Mouse (Mus musculus): ENCODE results near the gene Stk32c.

Stk32c gene

DNA sequence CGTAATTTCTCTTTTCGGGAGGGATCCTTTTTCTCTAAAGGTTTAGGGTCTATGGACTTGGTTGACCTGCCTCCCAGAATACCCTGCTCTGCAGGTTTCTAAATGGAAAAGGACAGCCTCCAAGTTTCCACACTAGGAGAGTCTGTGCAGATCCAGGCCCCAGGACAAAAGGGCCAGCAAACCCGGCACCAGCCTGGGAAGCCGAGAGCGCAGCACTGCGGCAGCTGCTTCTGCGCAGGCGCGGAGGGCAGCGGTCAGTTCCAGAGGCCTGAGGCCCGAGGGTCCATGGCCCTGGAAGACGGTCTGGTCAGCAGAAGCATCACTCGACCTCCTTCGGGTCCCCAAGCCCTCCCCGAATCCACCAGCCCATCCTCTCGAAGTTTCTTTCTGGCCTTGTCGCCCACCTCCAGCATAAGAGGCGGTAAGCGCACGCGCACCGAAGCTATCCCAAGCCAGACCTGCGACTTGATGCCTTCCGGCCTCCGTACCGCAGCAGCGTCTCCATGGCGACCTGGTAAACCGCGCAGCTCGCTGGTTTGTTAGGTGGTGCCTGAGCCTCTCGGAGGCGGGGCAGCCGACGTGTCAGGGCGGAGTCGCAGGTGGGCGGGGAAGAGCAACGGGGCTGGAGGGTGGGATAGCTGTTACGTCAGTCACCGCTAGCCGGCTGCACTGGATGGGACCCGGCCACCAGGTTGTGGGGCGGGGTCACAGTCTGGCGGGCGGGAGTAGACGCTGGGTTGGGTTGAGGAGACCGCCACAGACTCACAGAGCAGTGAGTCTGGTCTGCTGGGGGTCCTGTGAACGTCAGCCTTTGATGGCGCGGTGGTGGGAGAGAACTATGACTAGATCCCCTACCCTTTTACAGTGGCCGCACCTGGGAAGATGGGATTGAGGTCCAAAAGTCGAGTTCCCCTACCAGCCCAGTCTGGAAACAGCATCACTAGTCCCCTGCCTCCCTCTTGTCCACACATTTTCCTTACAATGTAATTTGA lies at the start of gene Stk32c, which contains the start of gene Lrrc27:
Stk32c (minus strand) TSS at position 554 of the 992 bp plus-strand sequence.
Lrrc27 (plus strand) TSS at position 235 of the 992 bp plus-strand sequence.
- DNase-seq (ENCODE audit: low read depth, low spot score) = peak; percentile 99

DNA sequence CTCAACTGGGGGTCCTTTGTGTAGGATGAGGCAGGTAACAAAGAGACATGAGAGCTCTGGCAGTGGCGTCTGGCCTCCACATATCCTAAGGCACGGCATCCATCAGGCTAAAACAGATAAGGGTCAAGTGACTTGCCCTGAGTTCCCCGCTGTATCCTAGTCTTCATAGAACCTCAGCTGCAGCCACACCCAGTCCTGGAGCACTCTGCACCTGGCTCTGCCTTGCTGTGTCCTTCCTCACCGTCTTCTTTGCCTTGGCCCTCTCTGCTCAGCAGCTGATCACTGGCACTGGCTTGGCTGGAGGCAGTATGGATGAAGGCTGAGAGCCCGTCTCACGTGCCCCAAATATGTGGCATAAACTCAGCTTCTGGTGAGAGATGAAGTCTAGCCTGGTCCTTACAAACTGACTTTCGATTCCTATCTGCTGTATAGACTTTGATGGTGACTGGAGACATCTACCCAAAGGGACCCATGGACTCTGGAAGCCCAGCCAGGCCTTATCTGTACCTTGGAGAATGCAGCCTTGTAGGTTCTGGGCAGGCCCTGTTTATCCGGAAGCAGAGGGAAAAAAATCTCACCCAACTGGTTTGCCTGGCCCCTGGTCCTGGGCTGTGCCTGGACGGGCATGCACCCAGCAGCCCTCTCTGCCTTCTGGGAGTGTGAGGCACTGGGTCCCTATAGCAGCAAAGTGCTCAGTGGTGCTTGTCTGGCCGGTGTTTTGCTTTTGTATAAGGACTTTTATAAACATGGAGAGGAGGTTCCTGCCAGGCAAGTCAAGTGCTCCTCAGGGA lies 44.8 kb upstream of the Stk32c start:
- DNase-seq (ENCODE audit: low read depth, low spot score) = no peak

DNA sequence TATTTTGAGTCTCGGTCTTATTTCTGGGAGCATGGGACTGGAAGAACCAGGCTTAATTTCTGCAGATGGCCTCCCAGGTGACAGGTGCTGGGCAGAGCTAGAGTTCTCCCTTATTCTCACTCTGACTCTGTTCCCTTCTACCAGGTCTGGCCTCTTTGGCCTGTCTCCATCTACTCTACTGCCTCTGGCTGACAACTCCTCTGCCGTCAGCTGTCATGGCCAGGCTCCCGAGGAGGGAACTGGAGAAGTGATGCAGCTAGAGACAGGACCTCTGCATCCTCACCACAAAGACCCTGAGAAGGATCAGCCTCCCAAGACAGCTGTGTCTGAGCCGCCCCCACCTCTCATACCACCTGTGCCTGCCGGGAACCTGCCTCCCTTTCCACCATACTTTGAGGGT lies 41.5 kb upstream of the Stk32c start:
- no peak for DNase-seq (ENCODE audit: low read depth, low spot score)

DNA sequence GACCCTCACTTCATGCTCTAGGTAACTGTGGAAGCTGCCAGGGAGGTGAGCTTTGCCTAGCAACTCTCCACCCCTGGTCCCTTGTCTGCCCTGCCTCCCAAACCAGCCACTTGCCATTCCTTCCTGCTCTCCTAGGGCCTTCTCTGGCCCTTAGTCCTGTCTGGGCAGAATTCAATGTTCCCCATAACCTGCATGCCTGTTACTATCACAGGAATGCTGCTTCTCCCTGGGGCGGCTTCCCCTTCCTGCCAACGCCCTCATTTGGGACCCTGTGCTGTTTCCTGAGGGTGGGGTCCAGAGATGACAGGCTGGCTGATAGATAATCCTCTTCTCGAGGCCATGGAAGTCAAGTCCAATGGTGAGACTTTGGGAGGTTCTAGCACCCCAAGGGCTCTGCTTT lies 40.4 kb upstream of the Stk32c start:
- no peak for DNase-seq (ENCODE audit: low read depth, low spot score)

DNA sequence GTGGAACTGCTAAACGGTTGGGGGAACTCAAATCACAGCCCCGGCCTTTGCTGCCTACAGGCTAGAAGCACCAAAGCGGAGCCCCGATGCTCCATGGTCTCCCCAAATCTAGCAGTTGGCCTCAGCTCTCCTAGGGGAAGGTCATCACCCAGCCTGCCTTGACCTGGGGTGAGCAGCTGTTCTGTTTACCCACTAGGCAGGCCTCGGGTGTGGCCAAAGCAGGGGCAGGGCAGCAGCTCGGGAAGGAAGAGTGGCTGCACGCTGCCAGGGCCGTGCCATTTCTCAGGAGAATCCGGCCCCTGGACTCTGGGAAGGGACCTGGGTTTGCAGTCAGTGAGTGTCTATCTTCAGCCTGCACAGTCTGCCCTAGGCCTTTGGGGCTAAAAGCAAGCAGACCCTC lies 39.9 kb upstream of the Stk32c start:
- no peak for DNase-seq (ENCODE audit: low read depth, low spot score)

DNA sequence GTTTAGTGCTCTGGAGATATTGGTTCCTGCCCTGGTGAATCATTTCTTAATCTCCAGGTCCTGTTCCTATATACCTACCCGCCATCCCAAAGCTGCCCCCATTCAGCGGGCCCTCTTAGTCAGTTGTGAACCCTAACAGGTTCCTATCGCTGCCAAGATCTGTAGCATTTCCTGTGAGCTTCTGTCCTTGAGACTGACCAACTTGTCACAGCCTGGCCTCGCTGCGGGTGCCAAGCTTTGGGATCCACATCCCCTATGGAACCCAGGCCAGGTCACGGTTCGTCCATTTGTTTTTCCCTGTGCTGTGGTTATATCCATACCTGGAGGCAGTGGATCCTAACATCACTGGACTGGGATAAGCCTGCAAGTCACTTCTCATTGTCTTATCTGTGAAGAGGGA lies 39.5 kb upstream of the Stk32c start:
- DNase-seq (ENCODE audit: low read depth, low spot score) = no peak

DNA sequence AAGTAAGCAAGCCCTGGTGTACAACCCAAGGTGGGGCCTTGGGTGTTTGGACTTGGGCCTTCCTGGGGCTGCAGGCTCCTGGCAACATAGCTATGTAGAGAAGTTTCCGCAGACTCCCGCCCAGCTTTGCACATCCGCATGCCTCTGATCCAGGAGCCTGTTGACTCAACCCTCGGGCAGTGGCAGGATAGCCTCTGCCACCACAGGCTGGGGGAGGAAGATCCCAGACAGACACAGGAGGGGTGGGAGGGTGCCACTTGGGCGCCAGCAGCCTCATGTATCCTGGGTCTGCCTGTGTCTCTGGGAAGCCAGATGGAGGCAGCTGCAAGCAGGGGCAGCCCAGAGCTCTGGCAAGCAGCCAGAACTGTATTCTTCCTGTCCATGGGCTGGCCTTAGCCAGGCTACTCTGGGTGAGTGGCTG lies 38.8 kb upstream of the Stk32c start:
- no peak for DNase-seq (ENCODE audit: low read depth, low spot score)

DNA sequence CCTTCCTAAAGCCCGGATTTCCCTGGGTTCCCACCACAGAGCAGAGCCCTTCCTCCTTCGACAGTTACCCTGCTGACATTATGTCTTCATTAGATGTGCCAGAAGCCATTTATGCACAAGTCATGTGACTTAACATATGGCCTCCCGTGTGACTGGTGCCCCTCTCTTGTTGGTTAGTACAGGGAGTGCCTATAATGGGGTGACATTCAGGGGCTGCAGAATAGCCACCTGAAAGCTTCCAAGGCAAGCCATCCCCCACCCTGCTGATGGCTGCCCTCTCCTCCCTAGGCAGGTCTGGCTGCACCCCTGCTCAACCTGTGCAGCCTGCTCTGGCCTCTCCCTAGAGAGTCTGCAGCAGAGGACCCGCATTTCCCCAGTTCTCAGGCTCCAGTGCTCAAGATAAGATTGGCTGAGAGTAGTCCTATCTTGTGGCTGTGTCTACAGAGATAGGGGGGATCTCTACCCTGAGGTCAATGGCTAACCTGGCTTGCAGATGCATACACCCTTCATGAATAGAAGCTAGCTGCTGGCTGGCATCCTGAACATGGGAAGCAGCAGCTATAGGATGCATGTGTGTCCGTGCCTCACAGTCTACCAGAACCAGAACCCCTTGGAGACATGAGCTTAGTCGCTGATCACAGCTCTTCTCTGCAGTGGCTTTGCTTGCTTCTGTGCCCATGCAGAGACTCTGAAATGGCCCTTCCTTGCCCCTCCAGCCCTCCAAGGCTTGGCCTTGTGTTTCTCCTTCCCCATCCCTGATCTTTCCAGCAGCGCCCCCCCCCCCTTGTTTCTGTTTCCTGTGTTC lies 36.5 kb upstream of the Stk32c start:
- DNase-seq (ENCODE audit: low read depth, low spot score) = no peak

DNA sequence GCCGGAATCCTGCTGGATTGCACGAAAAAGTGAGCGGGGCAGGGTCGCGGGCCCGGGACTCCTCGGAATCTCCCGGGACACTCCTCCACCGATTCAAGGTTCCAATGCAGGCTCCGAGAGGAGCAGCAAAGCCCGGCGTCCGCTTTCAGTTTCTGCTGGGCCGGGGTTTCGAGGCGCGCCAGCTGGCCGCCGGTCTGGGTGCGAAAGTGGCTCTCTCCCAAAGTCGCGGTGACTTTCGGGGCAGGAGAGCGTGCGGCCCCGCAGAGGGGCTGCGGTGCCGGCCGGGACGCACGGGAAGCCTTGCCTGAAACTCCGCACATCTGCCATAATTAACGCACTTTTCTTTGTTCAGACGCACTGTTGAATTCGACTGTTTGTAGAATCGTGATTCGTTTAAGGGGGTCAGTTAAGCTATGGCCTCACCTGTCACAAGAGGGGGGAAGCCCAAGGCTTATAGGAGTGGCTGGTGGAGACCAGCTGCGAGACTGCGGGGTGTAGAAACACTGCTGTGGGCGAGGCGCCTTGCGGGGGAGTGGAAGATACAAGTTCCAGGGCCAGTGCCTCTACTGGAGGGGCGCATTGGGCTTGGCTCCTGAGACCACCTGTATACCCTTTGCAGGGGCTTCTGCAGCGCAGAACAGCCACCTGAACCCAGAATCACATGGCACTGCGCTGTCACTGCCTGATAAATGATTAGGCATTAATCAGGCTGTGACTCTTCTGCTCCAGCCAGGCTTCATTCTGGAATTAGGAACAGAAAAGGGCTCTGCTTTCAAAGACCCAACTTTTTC lies 35.7 kb upstream of the Stk32c start:
- no peak for DNase-seq (ENCODE audit: low read depth, low spot score)

DNA sequence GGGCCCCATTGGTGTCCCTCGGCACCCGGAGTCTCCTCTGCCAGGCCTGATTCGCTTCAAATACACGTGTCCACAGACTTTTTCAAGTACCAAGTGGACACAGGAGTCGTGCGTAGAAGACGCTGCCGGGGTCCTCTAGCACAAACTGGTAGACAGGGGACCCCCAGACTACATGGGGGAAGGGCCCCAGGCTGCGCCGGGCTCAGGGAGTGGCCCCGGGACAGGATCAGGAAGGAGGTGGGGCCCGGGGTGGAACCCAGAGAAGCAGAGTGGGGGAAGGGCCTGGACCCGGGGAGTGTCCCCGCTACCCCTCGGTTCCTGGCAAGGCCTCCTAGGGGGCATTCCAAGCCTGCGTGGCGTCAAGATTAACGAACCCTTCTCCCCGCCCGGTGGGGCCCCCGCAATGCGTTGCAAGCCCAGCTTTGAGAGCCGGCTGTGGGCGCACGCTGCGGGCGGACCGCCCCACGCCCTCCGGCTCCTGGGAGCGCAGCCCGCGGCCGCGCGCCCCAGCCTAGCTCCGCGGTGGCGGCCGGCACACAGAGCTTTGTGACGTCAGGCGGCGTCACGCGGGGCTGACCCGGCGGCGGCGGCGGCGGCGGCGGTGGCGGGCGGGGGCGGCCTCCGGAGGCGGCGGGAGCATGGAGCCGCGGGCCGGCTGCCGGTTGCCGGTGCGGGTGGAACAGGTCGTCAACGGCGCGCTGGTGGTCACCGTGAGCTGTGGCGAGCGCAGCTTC lies 34.9 kb upstream of the Stk32c start, which contains the start of gene Pwwp2b:
Pwwp2b (plus strand) TSS at position 602 of the 734 bp plus-strand sequence.
- no peak for DNase-seq (ENCODE audit: low read depth, low spot score)

DNA sequence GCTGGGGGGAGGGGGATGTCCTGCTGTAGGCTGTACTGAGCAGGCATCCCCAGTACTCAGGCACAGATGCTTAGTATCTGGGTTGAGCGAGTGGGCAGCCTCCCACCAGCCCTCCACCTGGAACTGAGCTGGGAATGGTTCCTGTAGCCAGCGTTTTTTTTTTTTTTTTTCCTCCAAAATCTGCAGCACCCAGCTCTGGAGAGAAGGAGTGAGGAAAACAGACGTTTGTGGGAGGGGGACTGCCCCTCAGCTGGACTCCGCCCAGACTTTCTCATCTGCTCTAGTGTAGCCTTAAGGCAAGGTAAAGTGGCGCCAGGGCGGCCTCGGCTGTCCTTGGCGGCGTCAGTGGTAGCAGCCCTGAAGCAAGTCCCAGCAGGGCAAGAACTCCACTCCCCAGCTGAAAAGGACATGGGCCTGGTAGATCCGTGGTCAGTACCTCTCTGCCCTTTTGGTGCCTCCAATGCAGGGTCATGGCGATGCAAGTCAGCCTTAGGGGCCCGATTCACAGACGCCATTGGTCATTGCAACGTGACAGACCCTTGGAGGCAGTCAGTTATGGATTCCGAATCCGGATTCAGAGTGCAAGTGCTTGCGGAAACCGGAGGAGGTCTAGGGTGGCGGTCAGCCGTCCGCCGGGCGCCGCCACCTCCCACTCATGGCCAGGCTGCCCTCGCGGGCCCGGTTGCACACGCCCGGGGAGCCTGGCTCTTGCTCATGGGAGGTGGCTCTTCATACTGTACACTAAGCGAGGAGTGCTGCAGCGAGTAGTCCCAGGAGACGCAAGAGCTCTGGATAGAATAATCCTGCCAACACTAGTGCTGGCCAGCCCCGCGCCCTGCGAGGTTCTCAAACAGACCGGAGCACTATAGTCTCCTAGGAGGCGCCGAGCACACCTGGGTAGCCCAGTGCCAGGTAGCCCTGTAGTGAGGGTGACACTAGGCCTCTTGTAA lies 34.1 kb upstream of the Stk32c start:
- peak; percentile 70 for DNase-seq (ENCODE audit: low read depth, low spot score)

DNA sequence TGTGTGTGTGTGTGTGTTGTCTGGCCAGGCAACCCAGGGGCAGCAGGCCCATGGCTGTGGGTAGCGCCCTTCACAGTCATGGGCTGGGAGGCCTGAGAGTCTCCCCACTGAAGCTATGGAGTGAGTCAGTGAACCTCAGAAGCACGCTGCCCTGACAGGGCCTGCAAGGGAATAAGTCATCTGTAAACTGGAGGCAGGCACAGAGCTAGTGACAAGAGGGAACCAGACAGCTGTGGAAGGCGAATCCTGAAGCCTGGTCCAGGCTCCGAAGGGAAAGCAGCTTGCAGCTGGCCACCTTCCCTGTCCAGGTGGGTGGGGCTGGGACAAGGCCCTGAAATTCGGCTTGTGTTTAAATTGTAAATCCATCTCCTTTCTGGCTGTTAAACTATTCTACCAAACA lies 33.0 kb upstream of the Stk32c start:
- DNase-seq (ENCODE audit: low read depth, low spot score) = no peak

DNA sequence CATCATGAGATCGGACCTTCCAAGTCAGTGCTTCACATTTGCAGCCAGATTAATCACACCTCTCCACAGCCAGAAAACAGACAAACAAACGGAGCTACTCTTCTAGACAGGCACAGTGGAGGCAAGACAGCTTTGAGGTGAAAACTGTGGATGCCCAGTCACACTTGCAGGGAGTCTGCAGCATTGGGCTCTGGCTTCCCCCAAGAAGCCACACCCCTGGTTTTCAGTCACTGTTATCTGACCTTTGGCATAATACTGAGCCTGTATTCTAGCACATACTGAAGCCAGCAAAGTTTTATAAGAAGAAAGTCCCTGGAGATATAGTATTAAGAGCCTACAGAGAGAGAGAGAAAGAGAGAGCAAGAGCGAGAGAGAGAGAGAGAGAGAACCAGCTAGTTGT lies 26.3 kb upstream of the Stk32c start:
- no peak for DNase-seq (ENCODE audit: low read depth, low spot score)

DNA sequence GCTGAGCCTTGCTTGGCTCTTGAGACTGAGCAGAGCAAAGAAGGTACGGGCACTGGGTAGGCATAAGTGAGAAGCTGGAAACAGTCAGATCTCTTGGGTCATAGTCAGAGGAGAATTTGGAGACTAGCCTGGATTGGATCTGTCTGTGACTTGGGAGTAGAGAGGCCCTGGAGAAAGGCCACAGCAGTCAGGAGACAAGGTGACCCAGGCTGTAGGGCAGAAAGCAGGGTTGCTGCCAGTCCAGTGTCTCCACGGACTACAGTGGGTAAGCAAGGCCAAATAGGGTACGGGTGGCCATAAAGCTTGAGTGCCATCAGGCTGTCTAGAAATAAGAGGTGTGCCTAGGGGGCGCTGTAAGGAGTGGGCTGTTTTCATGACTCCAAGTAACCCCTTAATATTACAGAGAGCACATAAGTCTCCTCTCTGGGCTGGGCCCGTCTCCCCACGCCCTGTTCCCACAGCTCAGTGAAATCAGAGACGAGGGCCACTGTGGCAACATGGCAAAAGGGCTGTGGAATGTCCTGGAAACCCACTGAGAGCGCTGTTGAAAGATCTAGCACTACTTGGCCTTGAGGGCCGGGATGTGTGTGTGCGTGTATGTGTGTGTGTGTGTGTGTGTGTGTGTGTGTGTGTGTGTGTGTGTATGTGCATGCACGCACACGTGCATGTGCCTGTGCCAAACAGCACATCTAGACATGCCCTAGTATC lies 22.7 kb upstream of the Stk32c start:
- no peak for DNase-seq (ENCODE audit: low read depth, low spot score)

DNA sequence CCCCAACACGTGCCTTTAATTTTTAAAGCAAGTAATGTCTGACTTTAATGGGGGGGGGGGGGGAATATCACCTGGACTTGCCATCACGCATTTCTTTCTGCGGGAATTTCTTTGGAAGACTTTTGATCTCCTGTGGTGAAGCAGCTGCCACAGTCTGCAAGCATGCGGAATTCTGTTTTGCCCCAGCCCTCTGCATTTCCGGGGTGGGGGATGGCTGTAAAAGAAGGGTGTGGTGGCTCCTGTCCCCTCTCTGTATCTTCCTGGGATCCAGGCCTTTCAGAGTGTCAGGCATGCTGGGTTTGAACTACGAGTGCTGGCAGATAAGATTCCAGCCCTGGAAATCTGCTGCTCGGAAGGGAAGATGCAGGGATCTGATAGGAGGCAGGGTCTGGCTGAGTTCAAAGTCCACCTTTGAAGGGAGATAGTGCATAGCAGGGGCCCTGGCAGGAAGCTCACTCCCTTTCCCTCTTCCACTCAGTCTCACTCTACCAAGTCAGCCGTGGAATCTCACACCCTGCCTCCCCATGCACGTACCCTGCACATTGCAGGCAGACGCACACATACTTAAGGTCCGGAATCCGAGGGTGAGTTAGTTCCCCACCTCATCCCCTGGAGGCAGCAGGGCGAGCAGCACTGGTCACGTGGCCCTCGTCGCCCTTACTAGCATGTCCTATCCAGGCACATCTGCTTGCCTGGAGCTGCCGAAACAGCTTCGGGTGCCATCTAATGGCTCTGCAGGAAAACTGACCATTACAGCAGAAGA lies 21.5 kb upstream of the Stk32c start:
- no peak for DNase-seq (ENCODE audit: low read depth, low spot score)

DNA sequence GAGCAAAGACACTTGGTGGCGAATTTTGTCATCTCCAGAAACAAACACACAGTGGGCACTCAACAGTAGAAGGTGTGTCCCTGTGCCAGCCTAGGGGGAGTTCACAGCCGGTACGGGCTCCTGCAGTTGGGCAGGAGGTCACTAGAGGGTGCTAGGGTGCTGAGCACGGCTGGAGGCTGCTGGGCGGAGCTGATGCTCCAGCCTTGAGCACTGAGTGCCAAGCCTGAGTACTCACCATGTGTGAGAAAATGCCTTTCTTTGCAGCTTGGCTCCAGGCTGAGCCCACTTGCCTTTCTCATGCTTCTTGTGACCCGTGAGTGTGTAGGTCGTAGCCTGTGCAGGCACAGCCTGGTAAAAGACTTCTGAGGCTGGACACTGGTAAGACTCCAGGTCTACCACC lies 20.6 kb upstream of the Stk32c start:
- no peak for DNase-seq (ENCODE audit: low read depth, low spot score)

DNA sequence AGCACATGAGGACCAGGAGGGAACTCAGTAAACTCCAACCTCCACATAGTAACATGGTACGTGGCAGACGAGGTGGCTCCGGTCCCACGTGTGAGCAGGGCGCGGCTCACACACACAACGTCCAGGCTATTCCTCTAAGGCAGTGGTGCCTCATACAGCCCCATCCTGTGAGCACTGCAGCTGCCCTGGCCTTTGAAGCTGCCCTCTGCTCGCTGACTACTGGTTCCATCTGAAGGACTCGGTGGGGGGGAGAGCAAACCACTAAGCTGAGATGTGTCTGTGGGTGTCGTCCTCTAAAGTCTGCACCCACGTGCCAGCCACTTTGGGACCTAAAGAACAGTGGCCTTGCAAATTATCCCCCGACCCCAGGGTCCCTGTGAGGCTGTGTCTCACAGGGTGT lies 17.1 kb upstream of the Stk32c start:
- no peak for DNase-seq (ENCODE audit: low read depth, low spot score)

DNA sequence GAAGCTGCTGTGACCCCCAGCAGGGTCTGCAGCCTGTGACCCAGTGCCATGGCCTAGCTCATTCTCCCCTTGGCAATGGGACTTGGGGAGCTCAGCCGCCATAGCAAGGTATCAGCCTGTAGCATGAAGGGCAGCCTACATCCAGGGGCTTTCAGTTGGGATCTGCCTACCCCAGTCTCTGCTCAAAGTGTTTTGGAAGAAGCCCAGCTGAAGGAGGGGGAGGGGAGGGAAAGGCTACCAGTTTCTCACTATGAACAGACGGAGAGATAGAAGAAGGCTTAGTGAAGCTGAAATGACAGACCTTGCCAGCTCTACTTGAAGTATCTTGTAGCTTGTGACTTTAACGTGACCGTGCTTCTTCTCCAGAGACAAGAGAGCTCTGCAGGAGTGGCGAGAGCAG lies 16.7 kb upstream of the Stk32c start:
- DNase-seq (ENCODE audit: low read depth, low spot score) = no peak

Data from telencephalon, adult 2 months (tissue).